ENCODE assay signal across 16 mouse cellular contexts in genomic region chr14:73366278-73366677, GRCm38 (mm10).
"Had no signal": no experiment of that assay in that cellular context is flagged by ENCODE, and none has a peak within 500 bp of the region (broad histone marks: within the 10 kb centered on the region; RNA-seq: fewer than 3 reads in every experiment).

No protein-coding gene starts in this region.

- H3K4me2 ChIP-seq: liver, embryonic 11.5 days; liver, embryonic 15.5 days; lung, embryonic 14.5 days; midbrain, embryonic 11.5 days; neural tube, embryonic 13.5 days had no signal

- H3K9ac ChIP-seq: liver, embryonic 15.5 days; lung, embryonic 14.5 days; neural tube, embryonic 13.5 days had no signal

- H3K27me3 ChIP-seq: liver, embryonic 15.5 days; megakaryocyte, embryonic 14.5 days; neural tube, embryonic 13.5 days had no signal

- H3K27ac ChIP-seq: limb, embryonic 10.5 days; liver, embryonic 15.5 days; macrophage; neural tube, embryonic 13.5 days had no signal

- DNase-seq: kidney, adult 8-10 months; kidney, postnatal 25 days; lung, embryonic 14.5 days; lung, postnatal 14 days; spleen, adult 18-20 months; thymus, adult 18-20 months; thymus, postnatal 14 days had no signal

- H3K9me3 ChIP-seq: limb, embryonic 10.5 days; liver, embryonic 15.5 days; megakaryocyte, embryonic 14.5 days; neural tube, embryonic 13.5 days had no signal

- H3K4me1 ChIP-seq: limb, embryonic 10.5 days; neural tube, embryonic 13.5 days had no signal

- H3K4me3 ChIP-seq: limb, embryonic 10.5 days; liver, embryonic 15.5 days; megakaryocyte, embryonic 14.5 days; neural tube, embryonic 13.5 days had no signal

- ATAC-seq: intestine, postnatal 0 days; midbrain, embryonic 16.5 days had no signal
